Mouse (Mus musculus): Measurements from ENCODE around the gene Gphn. TPM values are rescaled to one million over a fixed set of nuclear protein-coding genes. Genes with fewer than 3 reads are reported as not detected.
"Not testable (repeated sequence)": the region's sequence is repeated elsewhere in the genome, so short reads cannot be mapped to it uniquely, and the experiment has no call there.

Gphn gene
- polyA plus RNA-seq, 1 experiment from 2014 or later = 48.7 TPM

- no peak overlapping the region for H3K4me3 ChIP-seq (ENCODE audit: low read length)
- no peaks in the 10 kb centered on the region for H3K36me3 ChIP-seq (ENCODE audit: control insufficient read depth, insufficient read depth, low read length)
- no peaks in the 10 kb centered on the region for H3K4me1 ChIP-seq (ENCODE audit: control insufficient read depth, insufficient read depth, low read depth, low read length)
- 73% methylated on average over 1 of the region's 1 CpGs for WGBS
- H3K4me2 ChIP-seq (ENCODE audit: low read length) = no peak overlapping the region
- H3K27ac ChIP-seq (ENCODE audit: low read depth, low read length) = no peak overlapping the region
- ATAC-seq = no peak
- no peaks in the 10 kb centered on the region for H3K27me3 ChIP-seq (replicated peaks; ENCODE audit: control insufficient read depth, insufficient read depth, low read length)
- H3K9me3 ChIP-seq (ENCODE audit: control insufficient read depth, low read length) = no peaks in the 10 kb centered on the region
- H3K9ac ChIP-seq (ENCODE audit: low read depth, low read length) = no peak overlapping the region
Measured at GRCm38 (mm10) chr12:78298824-78299398, 72.7 kb downstream of the Gphn start.

DNA sequence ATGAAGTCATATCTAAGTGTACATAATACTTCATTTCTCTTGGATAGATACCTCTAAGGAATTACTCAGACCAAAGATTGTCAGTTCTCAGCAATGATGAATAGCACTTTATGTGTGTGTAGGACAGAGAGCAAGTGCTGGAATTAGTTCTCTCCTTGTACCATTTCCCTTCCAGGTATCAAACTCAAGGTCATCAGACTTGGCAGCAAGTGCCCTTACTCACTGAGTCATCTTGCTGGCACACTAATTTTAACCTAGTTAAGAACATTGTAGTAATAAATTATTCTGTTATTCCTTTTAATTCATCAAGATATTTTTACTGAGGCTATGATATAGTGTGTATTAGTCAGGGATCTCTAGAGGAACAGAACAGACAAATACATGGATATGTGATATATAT is 88.9 kb downstream of the Gphn start:
- Histone ChIP-seq H3K27me3 (replicated peaks; ENCODE audit: control insufficient read depth, insufficient read depth, low read length) (no peaks in the 10 kb centered on the region), H3K4me2 (ENCODE audit: low read length) (no peak overlapping the region), H3K9me3 (ENCODE audit: control insufficient read depth, low read length) (no peaks in the 10 kb centered on the region), H3K9ac (ENCODE audit: low read depth, low read length) (no peak overlapping the region), H3K4me3 (ENCODE audit: low read length) (no peak overlapping the region), H3K4me1 (ENCODE audit: control insufficient read depth, insufficient read depth, low read depth, low read length) (no peaks in the 10 kb centered on the region), H3K27ac (ENCODE audit: low read depth, low read length) (no peak overlapping the region), H3K36me3 (ENCODE audit: control insufficient read depth, insufficient read depth, low read length) (no peaks in the 10 kb centered on the region)
- ATAC-seq = no peak

DNA sequence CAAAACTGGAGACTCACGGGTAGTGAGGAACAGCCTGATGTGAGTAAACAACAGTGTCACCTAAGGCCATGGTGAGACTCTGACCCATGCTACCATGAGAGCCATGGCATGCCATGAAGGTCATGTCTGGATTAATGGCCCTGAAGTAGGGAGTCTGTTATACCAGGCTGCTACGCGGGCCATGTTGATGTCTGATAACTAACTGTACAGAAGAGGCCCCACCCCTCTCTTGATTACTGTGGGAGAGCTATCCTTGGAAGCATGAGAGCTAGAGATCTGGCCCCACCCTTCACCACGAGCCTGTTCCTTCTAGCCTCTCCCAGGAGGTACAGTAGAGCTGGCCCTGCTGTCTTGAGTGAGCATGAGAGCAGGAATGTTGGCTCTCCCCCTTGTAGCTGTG is 101.8 kb downstream of the Gphn start:
- no peak overlapping the region for H3K4me3 ChIP-seq (ENCODE audit: low read length)
- no peaks in the 10 kb centered on the region for H3K9me3 ChIP-seq (ENCODE audit: control insufficient read depth, low read length)
- H3K9ac ChIP-seq (ENCODE audit: low read depth, low read length) = no peak overlapping the region
- no peaks in the 10 kb centered on the region for H3K4me1 ChIP-seq (ENCODE audit: control insufficient read depth, insufficient read depth, low read depth, low read length)
- no peak overlapping the region for H3K27ac ChIP-seq (ENCODE audit: low read depth, low read length)
- no peaks in the 10 kb centered on the region for H3K27me3 ChIP-seq (replicated peaks; ENCODE audit: control insufficient read depth, insufficient read depth, low read length)
- no peaks in the 10 kb centered on the region for H3K36me3 ChIP-seq (ENCODE audit: control insufficient read depth, insufficient read depth, low read length)
- H3K4me2 ChIP-seq (ENCODE audit: low read length) = no peak overlapping the region
- ATAC-seq = no peak
- WGBS = 92% methylated on average over 4 of the region's 4 CpGs

GRCm38 (mm10) chr12:78332107-78332506 is 105.9 kb downstream of the Gphn start:
- Histone ChIP-seq H3K36me3 (ENCODE audit: control insufficient read depth, insufficient read depth, low read length) (no peaks in the 10 kb centered on the region), H3K4me3 (ENCODE audit: low read length) (no peak overlapping the region), H3K27me3 (replicated peaks; ENCODE audit: control insufficient read depth, insufficient read depth, low read length) (no peaks in the 10 kb centered on the region), H3K9ac (ENCODE audit: low read depth, low read length) (no peak overlapping the region), H3K4me2 (ENCODE audit: low read length) (no peak overlapping the region), H3K4me1 (ENCODE audit: control insufficient read depth, insufficient read depth, low read depth, low read length) (no peaks in the 10 kb centered on the region), H3K9me3 (ENCODE audit: control insufficient read depth, low read length) (no peaks in the 10 kb centered on the region), H3K27ac (ENCODE audit: low read depth, low read length) (no peak overlapping the region)
- ATAC-seq = 0 out of 2 replicates have a peak, but pooled peaks have one; percentile 48
- 65% methylated on average over 3 of the region's 3 CpGs for WGBS

DNA sequence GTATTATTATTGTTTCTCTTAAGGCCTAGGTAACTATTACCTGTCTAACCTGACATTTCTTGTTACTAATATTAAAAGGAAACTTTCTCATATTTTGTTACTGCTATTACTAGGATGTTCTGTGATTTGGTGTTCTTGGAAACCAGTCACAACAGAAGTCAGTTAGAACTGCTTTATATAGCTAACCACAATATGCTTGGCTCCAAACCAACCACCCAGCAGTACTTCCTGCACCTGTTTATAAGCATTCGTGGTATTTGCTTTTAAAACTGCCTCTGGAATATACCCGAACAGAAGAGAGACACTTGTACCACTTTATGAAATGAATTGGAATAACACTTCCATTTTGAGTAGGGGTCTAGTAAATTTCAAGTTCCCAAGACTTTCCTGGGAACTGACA is 130.3 kb downstream of the Gphn start:
- Histone ChIP-seq H3K27me3 (replicated peaks; ENCODE audit: control insufficient read depth, insufficient read depth, low read length) (no peaks in the 10 kb centered on the region), H3K4me1 (ENCODE audit: control insufficient read depth, insufficient read depth, low read depth, low read length) (no peaks in the 10 kb centered on the region), H3K9ac (ENCODE audit: low read depth, low read length) (no peak overlapping the region), H3K4me3 (ENCODE audit: low read length) (no peak overlapping the region), H3K4me2 (ENCODE audit: low read length) (no peak overlapping the region), H3K36me3 (ENCODE audit: control insufficient read depth, insufficient read depth, low read length) (no peaks in the 10 kb centered on the region), H3K27ac (ENCODE audit: low read depth, low read length) (no peak overlapping the region), H3K9me3 (ENCODE audit: control insufficient read depth, low read length) (no peaks in the 10 kb centered on the region)
- ATAC-seq = no peak
- WGBS = 78% methylated on average over 2 of the region's 2 CpGs

DNA sequence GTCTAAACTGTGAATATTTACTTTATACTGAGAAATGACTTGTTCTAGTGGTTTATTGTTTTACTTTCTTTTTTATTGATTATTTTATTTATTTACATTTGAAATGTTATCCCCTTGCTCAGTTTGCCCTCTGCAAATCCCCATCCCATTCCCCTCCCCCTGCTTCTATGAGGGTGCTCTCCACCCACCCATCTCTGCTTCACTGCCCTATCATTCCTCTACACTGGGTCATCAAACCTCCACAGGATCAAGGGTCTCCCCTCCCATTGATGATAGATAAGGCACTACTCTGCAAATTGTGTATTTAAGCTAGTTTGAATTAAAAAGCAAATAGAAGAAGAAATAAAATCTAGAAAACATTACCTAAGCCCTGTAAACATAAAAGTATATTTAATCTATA is 163.1 kb downstream of the Gphn start:
- H3K9ac ChIP-seq (ENCODE audit: low read depth, low read length) = no peak overlapping the region
- no peak for ATAC-seq
- H3K36me3 ChIP-seq (ENCODE audit: control insufficient read depth, insufficient read depth, low read length) = no peaks in the 10 kb centered on the region
- no peak overlapping the region for H3K27ac ChIP-seq (ENCODE audit: low read depth, low read length)
- H3K4me2 ChIP-seq (ENCODE audit: low read length) = no peak overlapping the region
- H3K9me3 ChIP-seq (ENCODE audit: control insufficient read depth, low read length) = no peaks in the 10 kb centered on the region
- H3K27me3 ChIP-seq (replicated peaks; ENCODE audit: control insufficient read depth, insufficient read depth, low read length) = no peaks in the 10 kb centered on the region
- H3K4me1 ChIP-seq (ENCODE audit: control insufficient read depth, insufficient read depth, low read depth, low read length) = no peaks in the 10 kb centered on the region
- H3K4me3 ChIP-seq (ENCODE audit: low read length) = no peak overlapping the region

DNA sequence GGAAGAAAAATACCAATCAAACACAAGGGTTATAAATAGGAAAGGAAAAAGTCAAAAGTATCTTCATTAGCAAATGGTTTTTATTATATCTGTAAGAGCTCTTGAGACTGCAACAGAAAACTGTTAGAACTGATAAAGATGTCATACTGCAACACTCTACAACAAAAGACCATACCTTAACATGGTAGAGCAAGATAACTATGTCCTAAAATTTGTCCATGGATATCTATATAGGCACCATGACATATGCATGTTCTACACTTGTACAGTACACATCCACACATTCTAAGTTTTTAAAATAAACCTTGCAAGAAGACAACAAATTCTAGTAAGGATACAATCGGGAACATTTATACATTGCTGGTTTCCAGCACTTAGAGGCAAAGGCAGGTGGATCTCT is 169.1 kb downstream of the Gphn start:
- ATAC-seq = no peak
- Histone ChIP-seq H3K4me2 (ENCODE audit: low read length) (no peak overlapping the region), H3K4me3 (ENCODE audit: low read length) (no peak overlapping the region), H3K9me3 (ENCODE audit: control insufficient read depth, low read length) (no peaks in the 10 kb centered on the region), H3K27me3 (replicated peaks; ENCODE audit: control insufficient read depth, insufficient read depth, low read length) (no peaks in the 10 kb centered on the region), H3K9ac (ENCODE audit: low read depth, low read length) (no peak overlapping the region), H3K36me3 (ENCODE audit: control insufficient read depth, insufficient read depth, low read length) (no peaks in the 10 kb centered on the region), H3K4me1 (ENCODE audit: control insufficient read depth, insufficient read depth, low read depth, low read length) (no peaks in the 10 kb centered on the region), H3K27ac (ENCODE audit: low read depth, low read length) (no peak overlapping the region)
- WGBS = 100% methylated on average over 1 of the region's 1 CpGs

- not testable (repeated sequence) for H3K27ac ChIP-seq (ENCODE audit: low read depth, low read length); H3K36me3 ChIP-seq (ENCODE audit: control insufficient read depth, insufficient read depth, low read length); H3K4me2 ChIP-seq (ENCODE audit: low read length); H3K4me3 ChIP-seq (ENCODE audit: low read length); H3K27me3 ChIP-seq (replicated peaks; ENCODE audit: control insufficient read depth, insufficient read depth, low read length); ATAC-seq; H3K9me3 ChIP-seq (ENCODE audit: control insufficient read depth, low read length); H3K9ac ChIP-seq (ENCODE audit: low read depth, low read length); H3K4me1 ChIP-seq (ENCODE audit: control insufficient read depth, insufficient read depth, low read depth, low read length)
- 65% methylated on average over 6 of the region's 7 CpGs for WGBS
Measured at GRCm38 (mm10) chr12:78407518-78407917, 181.3 kb downstream of the Gphn start.

- no peak for ATAC-seq
- Histone ChIP-seq H3K4me2 (ENCODE audit: low read length) (no peak overlapping the region), H3K4me1 (ENCODE audit: control insufficient read depth, insufficient read depth, low read depth, low read length) (no peaks in the 10 kb centered on the region), H3K36me3 (ENCODE audit: control insufficient read depth, insufficient read depth, low read length) (no peaks in the 10 kb centered on the region), H3K9me3 (ENCODE audit: control insufficient read depth, low read length) (no peaks in the 10 kb centered on the region), H3K27me3 (replicated peaks; ENCODE audit: control insufficient read depth, insufficient read depth, low read length) (no peaks in the 10 kb centered on the region), H3K9ac (ENCODE audit: low read depth, low read length) (no peak overlapping the region), H3K27ac (ENCODE audit: low read depth, low read length) (no peak overlapping the region), H3K4me3 (ENCODE audit: low read length) (no peak overlapping the region)
- WGBS = 50% methylated on average over 1 of the region's 1 CpGs
Measured at GRCm38 (mm10) chr12:78522176-78522575, 296.0 kb downstream of the Gphn start.

DNA sequence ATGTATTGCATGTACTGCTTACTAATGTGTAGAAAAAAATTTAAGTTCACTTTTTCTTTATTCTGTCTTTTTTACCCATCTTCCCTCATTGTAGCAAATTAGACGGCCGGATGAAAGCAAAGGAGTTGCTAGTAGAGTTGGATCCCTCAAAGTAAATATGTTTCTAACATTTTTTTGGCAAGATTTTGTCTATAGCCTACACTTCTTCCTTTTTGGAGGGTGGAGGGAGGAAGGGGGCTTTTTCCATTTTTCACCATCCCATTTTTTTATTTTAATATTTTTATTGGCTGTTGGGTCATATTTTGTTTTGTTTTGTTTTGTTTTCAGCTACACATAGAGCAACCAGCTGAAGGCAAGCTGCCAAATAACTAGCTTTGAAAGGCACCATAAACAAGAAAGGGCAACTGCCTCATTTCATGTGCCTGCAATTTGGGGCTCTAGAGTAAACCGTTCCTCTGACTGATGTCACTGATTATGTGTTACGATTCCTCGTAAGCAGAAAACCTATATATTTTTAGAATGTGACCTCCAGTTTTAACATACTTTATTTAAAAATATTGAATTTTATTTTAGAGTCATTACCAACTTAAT is 296.7 kb downstream of the Gphn start:
- ATAC-seq = no peak
- H3K27me3 ChIP-seq (replicated peaks; ENCODE audit: control insufficient read depth, insufficient read depth, low read length) = no peaks in the 10 kb centered on the region
- WGBS = 82% methylated on average over 5 of the region's 5 CpGs

More for the DNA sequence above, 296.7 kb downstream of the Gphn start:
- H3K4me3 ChIP-seq (ENCODE audit: low read length) = no peak overlapping the region
- H3K9me3 ChIP-seq (ENCODE audit: control insufficient read depth, low read length) = no peaks in the 10 kb centered on the region
- no peak overlapping the region for H3K4me2 ChIP-seq (ENCODE audit: low read length)
- H3K9ac ChIP-seq (ENCODE audit: low read depth, low read length) = no peak overlapping the region
- H3K4me1 ChIP-seq (ENCODE audit: control insufficient read depth, insufficient read depth, low read depth, low read length) = no peaks in the 10 kb centered on the region
- no peaks in the 10 kb centered on the region for H3K36me3 ChIP-seq (ENCODE audit: control insufficient read depth, insufficient read depth, low read length)
- H3K27ac ChIP-seq (ENCODE audit: low read depth, low read length) = no peak overlapping the region
